Mouse (Mus musculus): Measurements from ENCODE around the gene Rnh1.

Rnh1 gene

DNA sequence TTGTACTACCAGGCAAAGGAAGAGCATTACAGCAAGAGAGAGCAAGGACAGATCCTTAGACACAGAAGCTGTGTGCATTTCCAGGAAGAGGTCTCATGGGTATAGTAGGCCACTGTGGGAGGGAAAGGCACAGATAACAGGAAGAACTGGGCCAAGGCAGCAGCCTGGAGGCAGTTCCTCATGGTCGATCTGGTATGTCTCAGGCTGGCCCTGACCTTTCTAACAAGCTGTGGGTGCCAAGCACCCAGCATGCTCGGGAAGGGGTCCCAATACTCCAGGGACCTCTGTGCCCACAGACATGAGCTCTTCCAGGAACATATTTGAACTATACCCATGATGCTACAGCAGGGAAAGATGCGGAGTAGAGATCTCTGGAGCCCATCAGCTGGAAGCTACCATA lies 31.9 kb upstream of the Rnh1 start:
- no peak for DNase-seq

DNA sequence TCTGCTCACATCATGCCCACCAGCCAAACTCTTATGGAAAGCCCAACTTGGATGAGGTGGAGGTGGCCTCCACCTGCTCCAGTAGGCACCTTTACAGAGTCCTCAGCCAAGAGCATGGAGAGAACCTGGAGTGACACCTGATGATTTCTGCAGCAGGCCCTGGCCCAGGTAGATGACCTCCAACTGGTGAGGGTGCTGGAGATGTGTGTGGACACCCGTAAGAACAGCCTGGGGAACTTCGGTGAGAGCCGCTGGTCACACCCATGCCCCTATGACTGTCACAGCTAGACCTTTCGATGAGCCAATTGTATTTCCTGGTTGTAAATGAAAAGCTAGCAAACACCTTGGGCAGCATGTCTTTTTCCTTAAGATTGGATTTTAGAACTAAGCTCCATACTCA lies 25.5 kb upstream of the Rnh1 start:
- DNase-seq: no peak

DNA sequence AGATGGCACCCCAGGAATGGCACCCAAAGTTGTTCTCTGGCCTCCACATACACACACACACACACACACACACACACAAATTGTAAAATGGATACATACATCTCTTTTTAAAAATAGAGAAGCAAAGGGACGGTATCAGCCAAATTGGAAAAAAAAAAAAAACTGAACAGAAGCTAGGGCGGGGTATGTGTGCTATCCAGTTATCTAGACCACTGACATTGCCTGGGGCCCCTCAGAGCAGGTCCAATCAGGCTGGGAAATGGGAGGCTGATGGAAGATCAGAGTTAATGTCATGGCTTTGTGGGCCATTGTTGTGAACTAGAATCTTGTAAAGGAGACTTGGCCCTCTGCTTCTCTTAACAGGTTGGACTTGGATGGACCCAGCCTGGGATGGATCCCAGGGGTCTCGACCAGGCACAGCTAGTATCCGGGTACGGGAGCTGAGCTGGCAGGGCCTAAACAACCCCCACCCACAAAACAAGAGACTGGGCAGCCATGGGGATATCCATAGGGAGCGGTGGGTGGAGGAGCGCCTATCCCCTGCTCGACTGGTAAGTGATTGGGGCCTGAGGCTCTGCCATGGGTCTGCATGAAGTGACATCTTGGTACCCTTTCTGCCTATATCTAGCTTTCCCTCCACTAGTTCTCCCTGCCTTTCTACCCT lies 24.1 kb upstream of the Rnh1 start:
- DNase-seq: no peak

DNA sequence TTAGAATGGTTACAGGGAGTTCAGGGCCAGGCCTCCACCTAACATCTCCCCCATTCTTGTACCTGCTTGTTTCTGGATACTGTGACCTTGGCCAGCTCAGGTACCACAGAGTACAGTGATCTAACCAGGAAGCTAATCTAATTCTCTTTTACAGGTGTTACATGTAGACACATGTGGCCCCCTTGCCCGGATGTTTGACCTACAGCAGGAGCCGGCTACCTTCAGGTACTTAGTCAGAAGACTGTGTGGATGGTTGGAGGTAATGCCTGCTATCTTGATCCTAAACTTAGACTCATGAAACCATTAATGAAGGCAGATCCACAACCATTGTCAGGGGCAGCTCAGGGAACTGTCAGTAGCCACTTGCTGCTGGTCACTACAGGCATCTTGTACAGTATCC lies 23.1 kb upstream of the Rnh1 start:
- DNase-seq: no peak

DNA sequence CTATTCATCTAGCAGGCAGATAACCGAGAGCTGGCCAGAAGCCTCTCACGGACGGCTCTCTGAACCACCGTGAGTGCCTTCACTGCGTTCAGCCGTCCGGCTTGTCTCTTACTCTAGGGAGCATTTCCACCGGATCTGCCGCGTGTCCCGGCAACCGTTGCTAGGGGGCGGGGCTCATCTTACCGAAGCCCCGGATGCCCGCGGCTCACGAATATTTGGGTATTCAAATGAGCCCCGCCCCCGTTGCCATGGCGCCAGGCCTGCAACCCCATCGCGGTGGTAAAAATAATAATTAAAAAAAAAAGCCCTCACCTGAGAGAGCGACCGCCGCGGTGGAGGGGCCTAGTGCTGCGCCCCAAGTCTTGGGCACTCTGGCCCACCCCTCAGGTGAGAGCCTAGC lies 22.2 kb upstream of the Rnh1 start:
- peak; percentile 88 for DNase-seq

DNA sequence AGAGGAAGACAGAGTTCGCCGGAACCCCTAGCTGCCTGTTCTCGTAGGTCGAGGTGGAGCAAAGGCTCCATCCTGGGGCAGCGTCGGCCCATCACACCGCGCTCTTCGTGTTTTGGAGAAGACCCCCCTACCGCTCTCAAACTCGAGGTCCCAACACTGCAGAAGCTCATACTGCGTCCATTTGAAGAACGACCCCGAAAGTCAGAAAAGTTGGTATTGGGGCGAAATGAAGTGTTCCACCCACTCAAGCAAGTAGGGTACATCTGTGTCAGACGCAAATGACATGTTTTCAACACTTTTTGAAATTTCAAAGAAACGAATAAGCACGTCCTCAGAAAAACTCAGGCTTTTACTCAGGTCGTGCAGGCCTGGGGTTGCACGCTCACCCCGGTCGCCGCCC lies 21.8 kb upstream of the Rnh1 start:
- DNase-seq: no peak

DNA sequence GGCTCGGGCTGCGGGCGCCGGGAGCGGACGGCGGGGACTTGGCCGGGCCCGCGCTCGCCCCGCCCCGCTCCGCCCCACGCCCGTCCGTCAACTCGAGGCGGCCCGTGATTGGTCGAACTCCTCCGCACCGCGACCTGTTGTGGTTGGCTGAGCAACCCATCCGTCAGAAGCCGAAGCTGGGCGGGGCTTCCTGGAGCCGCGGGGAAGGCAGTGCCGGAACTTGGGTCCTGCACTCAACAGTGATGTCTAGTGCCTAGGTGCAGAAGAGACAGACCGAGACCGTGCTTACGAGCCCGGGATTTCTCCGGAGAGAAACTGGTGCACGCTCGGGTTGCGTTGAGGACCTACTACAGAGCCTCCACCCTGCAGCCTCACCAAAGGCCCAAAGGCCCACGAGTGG lies 21.3 kb upstream of the Rnh1 start, which contains the start of the genes Hras and Lrrc56:
Gene Hras (minus strand): TSS at position 58 of the 400 bp plus-strand sequence.
Gene Lrrc56 (plus strand): TSS at position 210 of the 400 bp plus-strand sequence.
- DNase-seq: peak; percentile 98

DNA sequence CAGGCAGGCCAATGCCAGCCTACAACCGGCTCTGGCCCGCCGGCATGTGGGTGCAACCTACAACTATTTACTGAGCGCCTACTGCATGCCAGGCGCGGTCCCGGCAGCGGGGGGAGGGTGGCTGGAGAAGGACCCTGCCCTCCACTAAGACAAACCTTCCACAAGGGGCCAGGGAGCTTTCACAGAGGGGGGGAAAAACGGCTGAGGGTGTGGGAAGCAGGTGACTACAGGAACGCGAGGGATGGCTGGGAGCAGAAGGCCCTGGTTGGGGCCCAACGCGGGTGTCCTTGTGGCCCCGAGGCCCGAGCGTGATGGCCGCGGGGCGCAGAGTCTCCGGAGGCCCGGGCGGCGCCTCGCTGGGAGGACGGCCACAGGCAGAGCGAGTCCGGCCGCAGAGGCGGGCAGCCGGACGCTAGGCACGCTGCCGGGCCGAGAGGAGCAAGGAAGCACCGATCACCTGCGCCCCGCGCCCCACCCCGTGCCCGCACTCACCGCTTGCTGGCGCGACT lies 20.7 kb upstream of the Rnh1 start:
- no peak for DNase-seq

DNA sequence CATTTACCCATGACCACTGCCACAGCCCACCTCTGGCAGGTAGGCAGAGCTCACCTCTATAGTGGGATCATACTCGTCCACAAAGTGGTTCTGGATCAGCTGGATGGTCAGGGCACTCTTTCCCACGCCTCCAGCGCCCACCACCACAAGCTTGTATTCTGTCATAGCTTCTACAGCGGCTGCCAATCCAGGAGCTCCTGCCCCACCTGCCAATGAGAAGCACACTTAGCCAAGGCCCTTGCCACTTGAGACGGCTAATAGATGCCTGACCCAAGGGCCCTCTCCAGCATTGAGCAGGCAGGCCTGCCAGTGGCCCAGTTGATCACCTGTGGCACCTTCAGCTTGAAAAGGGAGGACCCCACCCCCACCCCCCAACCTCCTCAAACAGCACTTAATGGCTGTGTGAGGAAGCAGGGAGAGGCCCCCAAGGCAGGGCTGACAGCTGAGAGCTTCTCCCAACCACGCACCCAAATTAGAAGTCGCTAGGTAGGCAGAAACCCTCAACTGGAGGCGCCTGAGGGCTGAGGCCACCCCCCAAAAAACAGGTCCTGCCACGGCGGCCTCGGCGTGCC lies 20.2 kb upstream of the Rnh1 start:
- peak; percentile 41 for DNase-seq

DNA sequence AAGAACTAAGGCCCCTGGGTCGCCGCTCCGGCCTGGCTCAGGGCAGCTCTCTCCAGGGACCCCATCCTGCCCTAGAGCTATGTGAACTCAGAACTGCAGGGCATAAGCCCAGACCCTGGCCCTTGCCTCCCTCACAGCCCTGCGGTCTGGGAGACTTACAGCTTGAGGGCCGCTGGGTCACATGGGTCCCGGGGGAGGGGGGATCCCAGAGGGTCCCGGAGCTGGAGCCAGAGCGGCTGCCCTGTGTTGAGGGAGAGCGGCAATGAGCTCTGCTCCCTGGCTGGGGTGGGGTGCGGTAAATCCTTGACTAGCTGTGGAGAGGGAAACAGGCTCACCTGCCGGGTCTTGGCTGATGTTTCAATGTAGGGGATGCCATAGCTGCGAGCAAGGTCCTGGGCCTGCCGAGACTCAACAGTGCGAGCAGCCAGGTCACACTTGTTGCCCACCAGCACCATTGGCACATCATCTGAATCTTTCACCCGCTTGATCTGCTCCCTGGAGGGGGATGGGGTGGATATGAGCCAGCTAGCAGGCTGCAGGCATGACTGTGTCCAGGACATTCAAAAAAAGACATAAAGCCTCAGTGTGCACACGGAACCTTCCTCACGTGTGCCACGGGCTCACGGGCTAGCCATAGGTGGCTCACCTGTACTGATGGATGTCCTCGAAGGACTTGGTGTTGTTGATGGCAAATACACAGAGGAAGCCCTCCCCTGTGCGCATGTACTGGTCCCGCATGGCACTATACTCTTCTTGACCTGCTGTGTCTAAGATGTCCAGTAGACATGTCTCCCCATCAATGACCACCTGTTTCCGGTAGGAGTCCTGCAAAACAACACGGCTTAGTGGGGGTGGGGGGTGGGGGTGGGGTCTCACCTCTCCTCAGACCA lies 19.4 kb upstream of the Rnh1 start:
- DNase-seq: no peak

DNA sequence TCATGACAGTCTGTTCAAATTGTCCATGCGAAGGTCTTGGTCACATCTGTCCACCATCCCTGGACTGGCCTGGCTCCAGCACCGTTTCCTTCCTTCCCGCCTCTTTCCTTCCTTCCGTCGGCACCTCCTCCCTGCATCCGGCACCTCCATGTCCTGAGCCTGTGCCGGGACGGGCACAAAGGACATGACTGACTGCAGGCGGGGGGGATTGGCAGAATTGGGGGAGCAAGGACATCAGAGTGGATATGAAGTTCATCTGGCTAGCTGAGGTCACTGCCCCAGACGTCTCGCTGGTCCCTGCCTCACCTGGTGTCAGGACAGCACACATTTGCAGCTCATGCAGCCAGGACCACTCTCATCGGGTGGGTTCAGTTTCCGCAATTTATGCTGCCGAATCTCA lies 18.4 kb upstream of the Rnh1 start:
- DNase-seq: no peak

DNA sequence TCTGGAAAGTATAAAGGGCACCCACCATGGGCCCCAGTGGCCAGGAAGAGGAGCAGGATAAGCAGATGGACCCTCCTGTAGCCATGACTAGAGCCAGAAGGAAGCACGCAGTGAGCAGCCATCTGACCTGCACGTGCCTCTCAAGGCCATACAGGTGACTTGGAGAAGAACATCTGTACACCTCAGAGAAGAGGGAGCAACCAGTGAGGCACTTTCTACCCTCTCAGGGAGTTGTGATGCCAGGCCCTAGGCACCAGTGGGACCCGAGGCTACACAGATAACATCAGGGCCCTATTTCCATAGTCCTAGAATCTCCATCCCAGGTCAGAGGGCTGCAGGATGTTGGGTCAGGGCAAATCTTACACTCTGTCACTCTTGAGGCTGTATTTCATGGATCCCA lies 17.6 kb upstream of the Rnh1 start:
- DNase-seq: no peak

DNA sequence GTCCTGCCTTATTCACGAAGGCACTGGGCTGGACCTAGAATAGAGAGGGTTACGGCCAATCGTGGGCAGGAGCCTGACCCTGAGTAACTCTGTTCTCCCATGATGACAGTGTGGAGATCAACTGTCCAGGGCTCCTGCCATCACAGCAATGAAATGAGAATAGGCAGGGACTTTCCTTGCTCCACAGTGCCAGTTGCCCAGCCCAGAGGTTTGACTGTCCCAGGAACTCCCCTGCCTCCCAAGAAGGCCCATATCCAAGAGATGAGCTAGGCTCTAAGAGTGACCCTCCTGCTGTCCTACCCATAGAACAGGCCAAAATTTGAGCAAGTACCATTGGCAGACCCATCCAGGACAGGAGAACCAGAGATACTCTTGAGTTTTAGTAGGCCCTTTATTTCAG lies 16.1 kb upstream of the Rnh1 start:
- no peak for DNase-seq

DNA sequence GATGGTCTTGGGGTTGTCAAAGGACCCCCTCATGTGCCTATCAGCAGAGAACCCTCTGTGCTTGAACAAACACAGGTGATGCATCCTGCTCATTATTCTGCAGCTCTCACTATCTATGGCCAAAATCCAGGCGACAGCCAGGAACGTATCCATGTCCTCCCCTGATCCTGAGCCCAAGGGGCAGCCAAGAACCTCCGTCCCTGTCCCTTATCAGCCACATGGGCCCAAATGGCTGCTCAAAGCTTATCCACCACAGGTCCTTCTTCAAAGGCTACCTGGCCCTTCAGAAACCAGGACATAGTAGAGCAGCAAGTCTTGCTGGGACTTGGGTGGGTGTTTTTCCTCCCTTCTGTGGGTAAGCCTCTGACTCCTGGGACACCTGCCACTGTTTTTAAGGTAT lies 15.5 kb upstream of the Rnh1 start:
- DNase-seq: no peak

DNA sequence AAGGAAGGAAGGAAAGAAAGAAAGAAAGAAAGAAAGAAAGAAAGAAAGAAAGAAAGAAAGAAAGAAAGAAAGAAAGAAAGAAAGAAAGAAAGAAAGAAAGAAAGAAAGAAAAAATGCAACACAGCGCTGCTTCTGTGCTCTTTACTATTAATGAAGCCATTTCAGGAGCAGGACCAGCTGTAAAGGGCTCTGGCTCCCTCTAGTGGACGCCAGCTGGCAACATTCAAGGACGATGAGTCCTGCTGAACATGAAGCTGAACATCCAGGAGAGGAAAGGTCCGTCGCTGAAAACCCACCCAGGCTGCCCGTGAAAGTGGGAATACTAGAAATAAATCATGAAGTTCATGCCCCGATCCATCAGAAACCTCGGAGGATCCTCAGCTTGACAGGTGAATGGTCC lies 3.5 kb upstream of the Rnh1 start:
- DNase-seq: peak; percentile 87

DNA sequence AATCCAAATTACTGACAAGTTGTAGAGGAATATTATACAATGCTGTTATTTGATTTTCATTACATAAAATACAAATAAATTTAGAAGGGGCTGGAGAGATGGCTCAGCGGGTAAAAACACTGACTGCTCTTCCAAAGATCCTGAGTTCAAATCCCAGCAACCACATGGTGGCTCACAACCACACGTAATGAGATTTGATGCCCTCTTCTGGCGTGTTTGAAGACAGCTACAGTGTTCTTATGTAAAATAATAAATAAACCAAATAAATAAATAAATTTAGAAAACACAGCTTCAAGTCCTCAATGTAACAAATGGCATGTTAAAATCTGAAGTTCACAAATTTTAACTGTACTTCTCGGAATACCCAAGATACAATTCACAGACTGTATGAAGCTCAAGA lies 2.4 kb upstream of the Rnh1 start:
- no peak for DNase-seq

DNA sequence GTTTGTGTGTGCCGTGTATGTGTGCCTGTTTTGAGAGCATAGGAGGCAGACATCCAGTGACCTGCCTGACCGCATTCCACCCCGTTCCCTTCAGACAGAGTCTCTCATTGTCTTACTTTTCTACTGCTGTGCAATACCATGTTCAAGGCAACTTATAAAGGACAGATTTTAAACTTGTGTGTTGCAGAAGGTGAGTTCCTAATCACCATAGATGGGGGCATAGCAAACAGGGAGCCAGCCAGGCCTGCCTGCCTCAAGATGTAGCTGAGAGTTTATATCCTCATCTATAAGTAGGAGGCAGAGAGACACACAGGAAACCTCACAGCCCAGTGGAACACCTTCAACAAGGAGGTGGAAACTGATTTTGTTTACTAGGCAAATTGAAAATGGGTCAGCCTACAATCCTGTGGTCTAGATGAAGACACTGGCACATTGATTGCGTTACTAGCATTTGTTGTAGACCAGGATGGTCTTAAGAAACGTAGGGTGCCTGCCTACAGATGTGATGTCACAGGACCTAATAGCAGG lies 730 bp upstream of the Rnh1 start:
- DNase-seq: no peak

DNA sequence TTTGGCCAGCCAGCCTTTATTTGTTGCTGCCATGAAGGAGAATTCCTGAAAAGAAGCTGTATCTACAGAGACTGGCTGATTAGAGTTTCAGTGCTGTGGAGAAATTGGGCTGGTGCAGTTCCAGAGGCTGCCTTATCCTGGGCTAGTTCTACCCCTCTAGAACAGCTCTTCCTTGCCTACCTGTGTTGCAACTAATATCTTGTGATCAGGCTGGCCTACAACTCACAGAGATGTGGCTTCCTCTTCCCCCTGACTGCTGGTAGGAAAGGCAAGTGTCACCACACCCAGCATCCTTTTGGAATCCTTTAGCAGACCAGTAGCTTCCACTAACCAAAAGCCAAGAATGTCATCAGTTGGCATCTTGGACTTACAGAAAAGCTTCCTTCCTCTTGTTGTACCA lies 2.8 kb downstream of the Rnh1 start:
- DNase-seq: no peak

DNA sequence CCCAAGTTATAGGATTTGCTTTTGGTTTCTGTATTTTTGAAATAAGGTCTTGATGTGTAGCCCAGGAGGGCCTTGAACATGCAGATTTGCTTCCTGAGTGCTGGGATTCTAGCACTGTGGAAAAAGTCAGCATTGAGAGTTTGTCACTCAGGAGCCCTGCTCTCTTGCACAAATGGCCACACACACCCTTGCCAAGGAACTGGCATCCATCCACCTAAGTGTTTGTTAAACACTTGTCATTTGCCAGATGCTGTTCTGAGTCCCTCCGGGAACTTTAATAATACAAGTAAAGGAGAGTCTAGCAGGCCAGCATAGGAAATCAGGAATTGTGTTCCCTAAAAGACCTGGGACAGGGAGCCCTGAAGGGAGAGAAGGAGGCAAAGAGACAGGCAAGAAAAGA lies 3.4 kb downstream of the Rnh1 start:
- DNase-seq: no peak

DNA sequence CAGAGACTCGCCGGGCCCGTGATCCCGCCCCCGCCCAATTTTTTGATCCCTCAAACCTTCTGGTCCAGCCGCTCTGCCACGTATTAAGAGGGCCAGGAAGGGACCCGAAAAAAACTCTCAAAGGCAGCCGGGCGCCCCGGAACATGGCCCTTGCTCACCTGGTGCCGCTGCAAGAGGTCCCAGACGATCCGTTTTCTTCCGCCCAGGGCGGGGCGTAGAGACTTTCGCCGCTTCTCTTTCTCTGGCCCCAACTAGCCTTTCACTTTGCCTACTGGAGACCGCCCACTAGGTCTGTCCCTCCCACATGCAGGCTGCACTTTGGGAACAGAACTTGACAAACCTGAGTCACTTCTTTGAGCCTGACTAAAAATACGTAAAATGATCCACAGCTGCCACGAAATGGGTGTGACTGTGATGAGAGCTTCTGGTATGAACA lies 4.1 kb downstream of the Rnh1 start:
- peak; percentile 71 for DNase-seq

DNA sequence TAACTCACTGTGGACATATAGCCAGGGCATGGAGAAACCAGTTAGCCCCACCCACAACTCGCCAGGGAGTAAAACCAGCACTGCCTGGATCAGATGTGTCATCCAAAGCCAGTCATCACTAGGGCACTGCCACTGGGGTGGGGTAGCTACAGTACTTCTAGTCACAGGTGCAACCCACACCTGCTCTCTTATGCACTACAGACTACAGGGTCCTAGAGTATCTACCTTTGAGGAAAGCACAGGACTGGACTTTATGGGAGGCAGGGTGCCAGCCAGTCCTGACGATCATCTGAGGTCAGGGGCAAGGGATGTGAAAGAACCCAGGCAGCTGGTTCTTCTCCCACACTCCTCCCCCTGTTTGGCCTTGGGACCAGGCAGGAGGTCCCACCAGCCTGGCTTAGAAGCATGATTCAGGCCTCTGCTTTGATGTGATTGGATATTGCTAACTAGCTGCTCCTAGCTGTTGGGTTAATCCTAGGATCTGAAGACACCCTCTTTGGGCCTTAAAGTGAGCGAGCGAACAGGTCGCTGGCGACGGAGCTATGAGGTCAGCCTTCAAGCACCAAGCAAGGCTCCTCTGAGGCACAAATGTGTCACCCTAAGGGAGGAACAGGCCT lies 4.6 kb downstream of the Rnh1 start:
- DNase-seq: peak; percentile 30

DNA sequence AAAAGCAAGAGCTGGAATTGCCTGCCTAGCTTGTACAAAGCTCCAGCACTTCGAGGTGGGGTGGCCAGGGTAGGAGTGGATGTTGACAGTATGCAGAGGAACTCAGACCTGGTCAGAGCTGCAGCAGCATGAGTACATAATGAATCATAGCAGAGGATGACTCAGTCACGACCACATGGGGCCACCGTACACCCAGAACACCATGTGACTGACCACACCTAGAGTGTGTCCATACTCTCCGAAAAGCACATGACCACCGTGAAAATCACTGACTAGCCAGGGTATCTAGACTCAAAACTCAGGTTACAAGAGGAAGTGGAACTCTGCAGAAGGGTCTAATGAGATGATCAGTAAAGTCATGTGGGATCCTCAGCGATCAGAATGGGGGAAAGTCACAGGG lies 7.8 kb downstream of the Rnh1 start:
- peak; percentile 26 for DNase-seq

DNA sequence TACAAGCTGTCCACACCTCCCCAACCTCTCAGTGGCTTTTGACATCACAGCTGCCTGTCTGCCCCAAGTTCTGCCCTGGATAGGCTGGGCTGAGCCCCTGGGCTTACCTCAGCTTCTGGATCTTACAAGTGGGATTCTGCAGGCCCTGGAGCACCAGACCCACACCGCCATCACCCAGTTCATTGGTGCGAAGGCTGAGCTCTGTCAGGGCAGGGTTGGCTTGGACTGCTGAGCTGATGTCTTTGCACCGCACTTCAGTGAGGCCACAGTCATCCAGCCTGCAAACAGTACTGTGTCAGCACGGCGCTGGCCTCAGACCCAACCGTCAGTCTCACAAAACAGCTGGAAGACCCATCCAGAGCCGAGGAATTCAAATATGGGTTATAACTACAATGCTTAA lies 8.3 kb downstream of the Rnh1 start:
- DNase-seq: no peak

Data from right cerebral cortex, adult 18-20 months (tissue).